8 mouse cellular contexts compared by ENCODE assay signal in genomic region chr4:135494521-135495396, GRCm38 (mm10). TPM values are rescaled to one million over a fixed set of nuclear protein-coding genes. Genes with fewer than 3 reads are reported as not detected.
DNase-seq lines count a peak whose midpoint lies in the region; ATAC-seq and TF ChIP-seq lines count a peak whose summit lies in the region.

Gene Stpg1, plus strand, starts transcription at chr4:135494790.
Gene Nipal3, minus strand, starts transcription at chr4:135495038.

- peak within 1 kb of the TSS; percentile 91 for H3K4me3 ChIP-seq in gastrocnemius, adult 2 months
- peak within 1 kb of the TSS; percentile 71 for H3K4me3 ChIP-seq in hindbrain, postnatal 0 days (ENCODE audit: low read length)
- peak within 1 kb of the TSS; percentile 81 for H3K4me3 ChIP-seq in left cerebral cortex, adult 2 months

- peak within 1 kb of the TSS; percentile 81 for H3K4me2 ChIP-seq in hindbrain, postnatal 0 days (ENCODE audit: low read depth, low read length)

- TF ChIP-seq CTCF in gastrocnemius, adult 2 months (IDR thresholded peaks at IDR 0.05), result peak; percentile 74
- TF ChIP-seq CTCF in hindbrain, postnatal 0 days (IDR thresholded peaks at IDR 0.05; ENCODE audit: low read depth), result peak; percentile 77
- peak; percentile 69 for TF ChIP-seq CTCF in left cerebral cortex, adult 2 months (IDR thresholded peaks at IDR 0.05)

- peak; percentile 88 for ATAC-seq in common myeloid progenitor, adult 5-6 weeks (replicated peaks; ENCODE audit: low read depth, poor library complexity, severe bottlenecking)
- peak; percentile 97 for ATAC-seq in hindbrain, postnatal 0 days
- peak; percentile 93 for ATAC-seq in megakaryocyte, adult 5-6 weeks (ENCODE audit: poor library complexity, severe bottlenecking)

- peaks cover 11% of the 10 kb centered on the region; the same call in 1 of the 2 replicates for H3K36me3 ChIP-seq in hindbrain, postnatal 0 days (ENCODE audit: insufficient read depth, low read length)

- no peaks in the 10 kb centered on the region for H3K9me3 ChIP-seq in hindbrain, postnatal 0 days (ENCODE audit: low read length)

- DNase-seq in ZHBTc4 (ENCODE audit: low read depth, low spot score), result peak; percentile 99
- peak; percentile 94 for DNase-seq in gastrocnemius, adult 2 months
- DNase-seq in hindbrain, postnatal 0 days (ENCODE audit: low spot score), result peak; percentile 97
- peak; percentile 81 to 87 for DNase-seq in left cerebral cortex, adult 2 months (ENCODE audit: extremely low spot score in 1 of 2, low spot score in 2 of 2)
- peak; percentile 95 for DNase-seq in right cerebral cortex, postnatal 10 days (ENCODE audit: low spot score in 2 of 2)
- peak; percentile 67 for DNase-seq in urinary bladder, postnatal 25 days (ENCODE audit: low spot score)

- H3K27ac ChIP-seq in gastrocnemius, adult 2 months, result peak within 1 kb of the TSS; percentile 87
- peak within 1 kb of the TSS; percentile 66 for H3K27ac ChIP-seq in hindbrain, postnatal 0 days
- peak within 1 kb of the TSS; percentile 90 for H3K27ac ChIP-seq in left cerebral cortex, adult 2 months

- peak within 1 kb of the TSS; percentile 45 for H3K9ac ChIP-seq in hindbrain, postnatal 0 days (replicated peaks; ENCODE audit: low read length)

- intact Hi-C loops in gastrocnemius, adult 2 months (cut with DNase I), result loop anchor here (2.0 kb wide), 1 partner anchor 60 kb away; no protein-coding TSS in a partner anchor
- intact Hi-C loops in left cerebral cortex, adult 2 months (cut with DNase I), result loop anchor here (1.0 to 10.0 kb wide), 3 partner anchors 60 to 430 kb away; partner anchors contain the start of genes Fuca1 and Srrm1

- WGBS in hindbrain, postnatal 0 days, result under 1% methylated on average over 53 of the region's 53 CpGs

- H3K27me3 ChIP-seq in hindbrain, postnatal 0 days (ENCODE audit: insufficient read depth, low read length), result no peaks in the 10 kb centered on the region

- 0 out of 2 replicates have a peak, but pooled peaks cover 4% of the 10 kb centered on the region for H3K4me1 ChIP-seq in hindbrain, postnatal 0 days (ENCODE audit: insufficient read depth, low read length)

RNA-seq across cellular contexts. Expression of gene Stpg1, which starts in this region (rescaled TPM):
- total RNA-seq in common myeloid progenitor, adult 5-6 weeks (2017), result not detected in 2 replicates
- total RNA-seq in gastrocnemius, adult 2 months (2021), result not detected
- total RNA-seq in hindbrain, postnatal 0 days (2014; rRNA removed), result 0.42 and 0.79 TPM in 2 replicates
- 0.29 and 0.71 TPM in 2 replicates for polyA plus RNA-seq in hindbrain, postnatal 0 days (2015; fragmentation: Nextera tagmentation; extraction: Ambion mirVana)
- 1 to 10 TPM in 1 of 2 experiments, under 1 TPM in 1; 0.57 to 1.7 TPM for total RNA-seq in left cerebral cortex, adult 2 months (2021)
- not detected in 2 replicates for total RNA-seq in megakaryocyte, adult 5-6 weeks (2015)
- 0.18 TPM in 1 of 2 replicates, not detected in the other for total RNA-seq in megakaryocyte, adult 5-6 weeks (2017)

RNA-seq across cellular contexts. Expression of gene Nipal3, which starts in this region (rescaled TPM):
- 31.7 and 39.1 TPM in 2 replicates for total RNA-seq in common myeloid progenitor, adult 5-6 weeks (2017)
- 10 to 100 TPM; 17.3 to 18.4 TPM for total RNA-seq in gastrocnemius, adult 2 months (2021)
- total RNA-seq in hindbrain, postnatal 0 days (2014; rRNA removed), result 97.3 and 122 TPM in 2 replicates
- polyA plus RNA-seq in hindbrain, postnatal 0 days (2015; fragmentation: Nextera tagmentation; extraction: Ambion mirVana), result 8.5 and 9.4 TPM in 2 replicates
- total RNA-seq in left cerebral cortex, adult 2 months (2021), result 10 to 100 TPM; 93.9 to 94.9 TPM
- total RNA-seq in megakaryocyte, adult 5-6 weeks (2015), result 7.1 and 7.7 TPM in 2 replicates
- 31.8 and 36.0 TPM in 2 replicates for total RNA-seq in megakaryocyte, adult 5-6 weeks (2017)

Comparison
In these comparisons a context has a peak if more than half of its experiments do, and no peak if none do; other contexts are left out.
1. Peak in every context shown above with its lines: DNase-seq, ATAC-seq, H3K4me3 ChIP-seq and H3K27ac ChIP-seq.